Mouse (Mus musculus) liver, postnatal 0 days (tissue): Measurements from ENCODE around the gene Ttc23.

Experiments used
- CTCF ChIP-seq: sonication (generic); IDR thresholded peaks from 2 replicates; pipeline ENCODE4 v1.5.1; 2016; ENCODE audit warnings: antibody characterized with exemption, low read depth
- EP300 ChIP-seq: IDR thresholded peaks from 2 replicates; pipeline ENCODE4 v1.6.1; 2016; ENCODE audit warnings: antibody characterized with exemption, low read depth, mild to moderate bottlenecking

DNA sequence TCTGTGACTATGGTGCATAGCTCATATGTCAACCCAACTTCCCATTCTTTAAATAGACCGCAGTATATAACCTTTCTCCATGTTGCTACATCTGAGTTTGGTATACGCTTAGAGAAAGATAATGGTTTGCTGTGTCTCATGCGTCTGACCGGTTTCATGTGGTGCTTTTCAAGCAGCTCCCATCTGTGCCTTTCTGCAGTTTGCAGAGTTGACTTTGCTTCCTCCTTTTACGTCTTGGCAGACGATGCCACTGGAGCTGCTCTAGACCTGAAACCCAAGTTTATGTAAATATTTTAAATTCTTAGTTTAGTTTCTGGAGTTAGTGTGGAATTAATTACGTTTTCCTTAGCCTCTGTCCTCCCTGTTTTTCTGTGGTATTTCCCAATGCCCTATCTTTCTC is 7.5 kb downstream of the Ttc23 start:
- no peak for TF ChIP-seq EP300
- no peak for TF ChIP-seq CTCF
